Mouse (Mus musculus) MEL (cell line): ENCODE results near the gene Fasn. TPM values are rescaled to one million over a fixed set of nuclear protein-coding genes. Genes with fewer than 3 reads are reported as not detected.
A peak's percentile ranks its signal among the peaks of the same experiment; 100 is the strongest.

Experiments used
- CHD1 ChIP-seq: IDR thresholded peaks from 2 replicates; pipeline ENCODE4 v1.6.1; 2012; ENCODE audit warnings: low read depth, mild to moderate bottlenecking, inconsistent platforms, low read length, improper control_type of control experiment
- CHD2 ChIP-seq: IDR thresholded peaks from 2 replicates; pipeline ENCODE4 v1.6.1; 2011; ENCODE audit warnings: low read length, improper control_type of control experiment
- E2F4 ChIP-seq: IDR thresholded peaks from 2 replicates; pipeline ENCODE4 v1.6.1; 2011; ENCODE audit warnings: low read depth, low read length, improper control_type of control experiment, borderline replicate concordance
- EP300 ChIP-seq, 2 experiments: IDR thresholded peaks; 2 replicates each; pipeline ENCODE4 v1.6.1; 2011; ENCODE audit warnings: improper control_type of control experiment in 2 of 2, low read length in 2 of 2, low read depth in 1 of 2, mild to moderate bottlenecking in 1 of 2
- GATA1 ChIP-seq: IDR thresholded peaks from 2 replicates; pipeline ENCODE4 v1.6.1; 2011; ENCODE audit warnings: low read depth, low read length, improper control_type of control experiment
- HCFC1 ChIP-seq: IDR thresholded peaks from 2 replicates; pipeline ENCODE4 v1.6.1; 2012; ENCODE audit warnings: low read depth, mild to moderate bottlenecking, inconsistent platforms, low read length, improper control_type of control experiment, moderate library complexity
- JUND ChIP-seq: IDR thresholded peaks from 2 replicates; pipeline ENCODE4 v1.6.1; 2011; ENCODE audit warnings: low read depth, mild to moderate bottlenecking, improper control_type of control experiment, low read length
- KAT2A ChIP-seq: conservative IDR thresholded peaks from 2 replicates; pipeline ENCODE4 v1.6.1; 2012; ENCODE audit warnings: low read depth, low read length, improper control_type of control experiment, inconsistent platforms
- MAFK ChIP-seq: IDR thresholded peaks from 2 replicates; pipeline ENCODE4 v1.6.1; 2011; ENCODE audit warnings: low read depth, mild to moderate bottlenecking, low read length, improper control_type of control experiment, borderline replicate concordance
- MAX ChIP-seq: IDR thresholded peaks from 2 replicates; pipeline ENCODE4 v1.6.1; 2011; ENCODE audit warnings: low read length, improper control_type of control experiment
- MAZ ChIP-seq: IDR thresholded peaks from 2 replicates; pipeline ENCODE4 v1.6.1; 2012; ENCODE audit warnings: low read depth, mild to moderate bottlenecking, inconsistent platforms, low read length, improper control_type of control experiment
- MXI1 ChIP-seq: IDR thresholded peaks from 2 replicates; pipeline ENCODE4 v1.6.1; 2011; ENCODE audit warnings: mild to moderate bottlenecking, low read depth, low read length, improper control_type of control experiment
- MYC ChIP-seq: IDR thresholded peaks from 2 replicates; pipeline ENCODE4 v1.6.1; 2011; ENCODE audit warnings: low read depth, mild to moderate bottlenecking, low read length, improper control_type of control experiment, moderate library complexity
- NELFE ChIP-seq: IDR thresholded peaks from 2 replicates; pipeline ENCODE4 v1.6.1; 2011; ENCODE audit warnings: low read depth, low read length, improper control_type of control experiment
- POLR2A ChIP-seq, 2 experiments: IDR thresholded peaks; 2 replicates each; pipeline ENCODE4 v1.6.1; 2011 to 2012; ENCODE audit warnings: low read length in 2 of 2, mild to moderate bottlenecking in 2 of 2, control low read depth in 1 of 2, improper control_type of control experiment in 1 of 2, low read depth in 1 of 2, moderate library complexity in 1 of 2; ENCODE audit not compliant: control insufficient read depth in 1 of 2, insufficient read depth in 1 of 2, poor library complexity in 1 of 2
- POLR2AphosphoS2 ChIP-seq: IDR thresholded peaks from 2 replicates; pipeline ENCODE4 v1.6.1; 2011; ENCODE audit warnings: low read length, improper control_type of control experiment
- POLR2AphosphoS5 ChIP-seq: IDR thresholded peaks from 2 replicates; pipeline ENCODE4 v1.6.1; 2012; ENCODE audit warnings: low read depth, borderline replicate concordance, mild to moderate bottlenecking, inconsistent platforms, low read length, moderate library complexity, mixed read lengths
- RAD21 ChIP-seq: IDR thresholded peaks from 2 replicates; pipeline ENCODE4 v1.6.1; 2011; ENCODE audit warnings: mild to moderate bottlenecking, low read depth, low read length, improper control_type of control experiment
- SIN3A ChIP-seq: IDR thresholded peaks from 2 replicates; pipeline ENCODE4 v1.6.1; 2012; ENCODE audit warnings: low read length, improper control_type of control experiment, inconsistent platforms
- SMC3 ChIP-seq: IDR thresholded peaks from 2 replicates; pipeline ENCODE4 v1.6.1; 2011; ENCODE audit warnings: low read depth, low read length, improper control_type of control experiment
- UBTF ChIP-seq: IDR thresholded peaks from 2 replicates; pipeline ENCODE4 v1.6.1; 2012; ENCODE audit warnings: low read depth, mild to moderate bottlenecking, inconsistent platforms, low read length, improper control_type of control experiment, moderate library complexity, borderline replicate concordance; ENCODE audit not compliant: insufficient read depth
- USF1 ChIP-seq: IDR thresholded peaks from 2 replicates; pipeline ENCODE4 v1.6.1; 2014; ENCODE audit warnings: low read depth, mild to moderate bottlenecking, inconsistent platforms, low read length, improper control_type of control experiment, moderate library complexity
- USF2 ChIP-seq, 2 experiments: IDR thresholded peaks; 2 replicates each; pipeline ENCODE4 v1.6.1; 2011 to 2012; ENCODE audit warnings: improper control_type of control experiment in 2 of 2, low read length in 2 of 2, borderline replicate concordance in 1 of 2, inconsistent platforms in 1 of 2, low read depth in 1 of 2, mild to moderate bottlenecking in 1 of 2; ENCODE audit not compliant: insufficient read depth in 1 of 2
- ZC3H11A ChIP-seq: IDR thresholded peaks from 2 replicates; pipeline ENCODE4 v1.6.1; 2012; ENCODE audit warnings: low read depth, mild to moderate bottlenecking, inconsistent platforms, low read length, improper control_type of control experiment
- polyA plus RNA-seq, 2 experiments: library from polyadenylated mRNA; stranded (reverse) in 1 of 2; unstranded in 1 of 2; fragments of >175 nt in 1 of 2; fragments of >200 nt in 1 of 2; gene quantifications; 2 replicates each; pipeline versions ENCODE4 v1.2.1 to v1.2.4; 2012; ENCODE audit warnings: low replicate concordance in 2 of 2, low read depth in 1 of 2; ENCODE audit not compliant: insufficient read length in 2 of 2, insufficient read depth in 1 of 2, missing spikeins in 1 of 2
- total RNA-seq: library from RNA; depleted of rRNA; stranded (reverse); fragments of 300-350 nt; gene quantifications from 2 replicates; pipeline ENCODE4 v1.2.3, GENCODE M21; 2012

The Fasn gene
- total and polyA plus RNA-seq, 3 experiments = 256 to 342 (median 313) TPM

DNA sequence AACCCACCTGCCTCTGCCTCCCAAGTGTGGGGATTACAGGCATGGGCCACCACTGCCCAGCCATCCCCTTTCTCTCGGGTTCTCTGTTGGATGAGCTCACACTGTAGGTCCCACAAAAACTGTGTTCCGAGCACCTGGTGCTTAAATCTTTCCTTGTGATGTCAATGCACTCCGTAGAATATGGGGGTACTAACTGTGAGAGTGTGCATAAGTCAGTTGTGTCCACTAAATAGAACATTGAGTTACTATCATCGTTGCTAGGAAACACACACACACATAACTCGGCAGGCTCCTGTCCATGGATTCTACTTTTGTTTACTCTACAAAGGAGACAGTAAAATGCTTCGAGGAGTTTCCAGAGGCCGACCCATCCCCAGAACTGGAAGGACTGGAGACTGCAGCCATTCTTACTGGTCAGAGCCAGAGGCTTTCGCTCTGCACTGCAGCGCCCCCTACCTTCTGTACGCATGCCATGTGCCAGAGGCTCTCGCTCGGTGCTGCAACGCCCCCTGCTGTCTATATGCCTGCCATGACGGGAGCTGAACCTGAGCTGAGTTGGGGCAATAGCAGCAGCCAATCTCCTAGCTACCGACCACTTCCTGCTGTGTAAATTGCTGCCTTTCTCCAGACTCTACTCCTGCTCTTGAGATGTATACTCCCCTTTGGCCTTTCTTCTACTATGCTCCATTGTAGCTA is 48.4 kb downstream of the Fasn start (continued):
- TF ChIP-seq MYC (peak; percentile 99), CHD1 (no peak), MAX (peak; percentile 98), EP300 (IDR thresholded peaks at IDR 0.05; ENCODE audit: low read depth in 1 of 2, low read length in 2 of 2) (peak in 1 of 2 experiments; percentile 47; a peak in 2 of 4 replicates), RAD21 (no peak; the same call in none of the 2 replicates), ZC3H11A (peak; percentile 98), E2F4 (no peak), USF1 (peak; percentile 57), UBTF (no peak), CHD2 (no peak), POLR2AphosphoS2 (no peak), MXI1 (peak; percentile 90), MAZ (peak; percentile 65; the same call in 1 of the 2 replicates), SIN3A (peak; percentile 91), JUND (peak; percentile 72; the same call in 1 of the 2 replicates), USF2 (IDR thresholded peaks at IDR 0.05; ENCODE audit: borderline replicate concordance in 1 of 2, insufficient read depth in 1 of 2, low read depth in 1 of 2, low read length in 2 of 2) (no peak), HCFC1 (peak; percentile 71), POLR2A (IDR thresholded peaks at IDR 0.05; ENCODE audit: control insufficient read depth in 1 of 2, insufficient read depth in 1 of 2, low read depth in 1 of 2, low read length in 2 of 2, poor library complexity in 1 of 2) (no peak), MAFK (no peak), KAT2A (no peak), POLR2AphosphoS5 (no peak), SMC3 (peak; percentile 100), GATA1 (no peak), NELFE (no peak)
